8 mouse cellular contexts compared by ENCODE assay signal in genomic region chr5:25891321-25891720, GRCm38 (mm10). TPM values are rescaled to one million over a fixed set of nuclear protein-coding genes. Genes with fewer than 3 reads are reported as not detected.
DNase-seq lines count a peak whose midpoint lies in the region; ATAC-seq lines count a peak whose summit lies in the region.
"Had no signal": no experiment of that assay in that cellular context is flagged by ENCODE, and none has a peak within 500 bp of the region (broad histone marks: within the 10 kb centered on the region; RNA-seq: fewer than 3 reads in every experiment).

No protein-coding gene starts in this region.

- H3K27ac ChIP-seq in heart, embryonic 16.5 days (ENCODE audit: low read length): no peak overlapping the region

- H3K9ac ChIP-seq in heart, embryonic 16.5 days (ENCODE audit: low read length): no peak overlapping the region

- H3K36me3 ChIP-seq in heart, embryonic 16.5 days (ENCODE audit: control insufficient read depth, insufficient read depth): no peaks in the 10 kb centered on the region

- 61% methylated on average over 1 of the region's 1 CpGs for WGBS in heart, embryonic 16.5 days

- DNase-seq in ovary, adult 18-20 months (ENCODE audit: low spot score): peak; percentile 72
- no peak for DNase-seq in ovary, postnatal 10 days (ENCODE audit: low spot score)
- DNase-seq in cerebellum, adult 11 months: peak; percentile 88
- DNase-seq in right cerebral cortex, postnatal 4 days: peak; percentile 61
- no peak for DNase-seq in natural killer cell, adult 2 months (ENCODE audit: low spot score in 2 of 2)
- DNase-seq in embryo, embryonic 9.5 days (ENCODE audit: extremely low spot score): no peak
- DNase-seq: thymus, postnatal 14 days had no signal

- H3K4me2 ChIP-seq in heart, embryonic 16.5 days (ENCODE audit: low read depth, low read length): no peak overlapping the region

- peak; percentile 67; the same call in 1 of the 2 replicates for ATAC-seq in heart, embryonic 16.5 days (replicated peaks; ENCODE audit: extremely low read depth, insufficient read depth, low FRiP score)

- no peak overlapping the region for H3K4me3 ChIP-seq in heart, embryonic 16.5 days (ENCODE audit: low read length)

- no peaks in the 10 kb centered on the region for H3K27me3 ChIP-seq in heart, embryonic 16.5 days (ENCODE audit: control insufficient read depth, insufficient read depth, low read length)

- no peaks in the 10 kb centered on the region for H3K9me3 ChIP-seq in heart, embryonic 16.5 days (replicated peaks; ENCODE audit: control insufficient read depth, low read length)

- H3K4me1 ChIP-seq in heart, embryonic 16.5 days (ENCODE audit: control insufficient read depth, insufficient read depth, low read length): no peaks in the 10 kb centered on the region; the same call in 1 of the 2 replicates

RNA-seq across cellular contexts. Expression of gene Gm21663, which starts 50.9 kb away (rescaled TPM):
- polyA plus RNA-seq in heart, embryonic 16.5 days (2015; fragmentation: Nextera tagmentation; extraction: Ambion mirVana): 0.10 TPM in 1 of 2 replicates, not detected in the other

Comparison
In these comparisons a context has a peak if more than half of its experiments do, and no peak if none do; other contexts are left out.
1. DNase-seq: peak in ovary, adult 18-20 months (single experiment), cerebellum, adult 11 months (single experiment) and right cerebral cortex, postnatal 4 days (single experiment); none in ovary, postnatal 10 days (single experiment), natural killer cell, adult 2 months (0 of 2) and embryo, embryonic 9.5 days (single experiment).